Mouse (Mus musculus): ENCODE results near the gene Kcnq1. TPM values are rescaled to one million over a fixed set of nuclear protein-coding genes. Genes with fewer than 3 reads are reported as not detected.

Gene Kcnq1
- total and polyA plus RNA-seq, 2 experiments from 2014 or later: 1.00 to 2.0 TPM

GRCm38 (mm10) chr7:143065692-143066091 is 40.5 kb upstream of the Kcnq1 start:
- H3K4me3 ChIP-seq (ENCODE audit: low read depth, low read length): no peak overlapping the region
- H3K4me1 ChIP-seq (ENCODE audit: insufficient read depth): peaks cover 8% of the 10 kb centered on the region
- no peak overlapping the region for H3K9ac ChIP-seq
- H3K9me3 ChIP-seq (ENCODE audit: low read length): no peaks in the 10 kb centered on the region
- no peak overlapping the region for H3K4me2 ChIP-seq (ENCODE audit: low read depth)
- H3K27ac ChIP-seq (ENCODE audit: low read depth, low read length): no peak overlapping the region
- no peak for TF ChIP-seq CTCF (IDR thresholded peaks at IDR 0.05; ENCODE audit: low read depth)
- H3K36me3 ChIP-seq (ENCODE audit: insufficient read depth): peaks cover 64% of the 10 kb centered on the region
- WGBS: 96% methylated on average over 2 of the region's 2 CpGs
- DNase-seq: no peak
- H3K27me3 ChIP-seq (ENCODE audit: insufficient read depth, low read length): no peaks in the 10 kb centered on the region
- ATAC-seq: no peak

DNA sequence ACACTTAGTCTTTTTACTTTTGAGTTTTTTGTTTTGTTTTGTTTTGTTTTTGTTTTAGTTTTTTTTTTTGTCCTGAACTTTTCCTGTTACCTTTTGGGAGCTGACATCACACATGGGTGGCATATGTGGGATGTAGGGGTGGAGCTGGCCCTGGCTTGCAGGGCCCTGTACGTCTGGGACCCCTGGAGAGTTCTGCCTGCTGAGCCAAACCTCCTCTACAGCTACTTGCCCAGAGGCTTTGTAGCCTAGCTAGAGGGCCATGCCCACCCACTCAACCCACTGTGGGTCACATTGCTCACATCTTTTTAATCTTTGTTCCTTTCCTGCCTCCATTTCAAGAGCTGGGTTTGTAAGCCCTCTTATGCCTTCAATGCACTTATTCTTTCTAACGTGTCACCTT is 38.7 kb upstream of the Kcnq1 start:
- Histone ChIP-seq H3K4me3 (ENCODE audit: low read depth, low read length) (no peak overlapping the region), H3K27ac (ENCODE audit: low read depth, low read length) (no peak overlapping the region; the same call in 1 of the 2 replicates), H3K4me1 (ENCODE audit: insufficient read depth) (peaks cover 8% of the 10 kb centered on the region), H3K9ac (no peak overlapping the region), H3K4me2 (ENCODE audit: low read depth) (no peak overlapping the region), H3K9me3 (ENCODE audit: low read length) (no peaks in the 10 kb centered on the region), H3K36me3 (ENCODE audit: insufficient read depth) (peaks cover 54% of the 10 kb centered on the region), H3K27me3 (ENCODE audit: insufficient read depth, low read length) (no peaks in the 10 kb centered on the region)
- no peak for DNase-seq
- WGBS: 57% methylated on average over 2 of the region's 2 CpGs
- no peak for ATAC-seq
- no peak for TF ChIP-seq CTCF (IDR thresholded peaks at IDR 0.05; ENCODE audit: low read depth)

GRCm38 (mm10) chr7:143067897-143068296 is 38.3 kb upstream of the Kcnq1 start:
- Histone ChIP-seq H3K36me3 (ENCODE audit: insufficient read depth) (peaks cover 50% of the 10 kb centered on the region), H3K4me1 (ENCODE audit: insufficient read depth) (peaks cover 8% of the 10 kb centered on the region), H3K27ac (ENCODE audit: low read depth, low read length) (peak overlapping the region; percentile 95), H3K9ac (no peak overlapping the region), H3K27me3 (ENCODE audit: insufficient read depth, low read length) (no peaks in the 10 kb centered on the region), H3K9me3 (ENCODE audit: low read length) (no peaks in the 10 kb centered on the region), H3K4me3 (ENCODE audit: low read depth, low read length) (no peak overlapping the region), H3K4me2 (ENCODE audit: low read depth) (no peak overlapping the region; the same call in 1 of the 2 replicates)
- WGBS: 81% methylated on average over 3 of the region's 3 CpGs
- no peak for ATAC-seq
- no peak for TF ChIP-seq CTCF (IDR thresholded peaks at IDR 0.05; ENCODE audit: low read depth)
- DNase-seq: no peak

- Histone ChIP-seq H3K4me1 (ENCODE audit: insufficient read depth) (peaks cover 8% of the 10 kb centered on the region), H3K9me3 (ENCODE audit: low read length) (no peaks in the 10 kb centered on the region), H3K27me3 (ENCODE audit: insufficient read depth, low read length) (no peaks in the 10 kb centered on the region), H3K4me3 (ENCODE audit: low read depth, low read length) (peak overlapping the region; percentile 32), H3K36me3 (ENCODE audit: insufficient read depth) (peaks cover 44% of the 10 kb centered on the region), H3K4me2 (ENCODE audit: low read depth) (peak overlapping the region; percentile 56), H3K27ac (ENCODE audit: low read depth, low read length) (peak overlapping the region; percentile 95), H3K9ac (peak overlapping the region; percentile 43)
- ATAC-seq (no peak), DNase-seq (no peak)
- WGBS: 40% methylated on average over 13 of the region's 13 CpGs
- peak; percentile 29; the same call in 1 of the 2 replicates for TF ChIP-seq CTCF (IDR thresholded peaks at IDR 0.05; ENCODE audit: low read depth)
Observed at GRCm38 (mm10) chr7:143068316-143068881, 37.8 kb upstream of the Kcnq1 start.

DNA sequence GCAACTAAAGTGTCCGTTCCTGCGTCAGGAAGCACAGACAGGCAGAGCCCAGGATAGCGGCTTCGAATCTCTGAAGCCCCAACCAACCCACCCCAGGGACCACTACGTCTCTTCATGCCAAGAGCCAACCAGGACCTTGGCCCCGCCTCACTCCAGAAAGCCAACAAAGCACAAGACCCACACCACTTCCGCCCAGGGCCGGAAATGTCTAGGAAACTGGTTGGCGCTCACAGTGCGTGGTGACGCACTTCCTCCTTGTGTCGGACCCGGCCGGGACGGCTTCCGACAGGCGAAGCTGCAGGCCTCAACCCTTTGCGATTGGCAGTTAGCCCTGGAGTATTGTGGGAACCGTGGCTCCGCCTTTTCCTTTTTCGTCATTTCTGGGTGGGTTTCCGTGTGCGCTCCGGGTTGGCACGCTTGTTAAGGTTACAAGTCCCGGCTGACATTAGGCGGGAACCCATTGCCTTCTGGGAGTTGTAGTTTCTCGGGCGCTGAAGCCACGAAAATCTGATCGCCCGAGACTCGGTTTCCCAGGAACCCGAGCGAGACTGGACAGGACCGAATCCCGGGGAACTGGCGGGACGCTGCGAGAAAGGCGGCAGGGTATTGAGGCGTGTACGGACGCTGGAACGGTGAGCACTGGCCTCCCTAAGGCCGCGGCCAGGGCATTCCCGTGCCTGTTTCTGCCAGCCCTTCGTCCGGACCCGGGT is 37.1 kb upstream of the Kcnq1 start, which contains the start of gene Tssc4:
Gene Tssc4 (plus strand): TSS at position 368 of the 710 bp plus-strand sequence.
- H3K4me3 ChIP-seq (ENCODE audit: low read depth, low read length): peak within 1 kb of the TSS; percentile 60

DNA sequence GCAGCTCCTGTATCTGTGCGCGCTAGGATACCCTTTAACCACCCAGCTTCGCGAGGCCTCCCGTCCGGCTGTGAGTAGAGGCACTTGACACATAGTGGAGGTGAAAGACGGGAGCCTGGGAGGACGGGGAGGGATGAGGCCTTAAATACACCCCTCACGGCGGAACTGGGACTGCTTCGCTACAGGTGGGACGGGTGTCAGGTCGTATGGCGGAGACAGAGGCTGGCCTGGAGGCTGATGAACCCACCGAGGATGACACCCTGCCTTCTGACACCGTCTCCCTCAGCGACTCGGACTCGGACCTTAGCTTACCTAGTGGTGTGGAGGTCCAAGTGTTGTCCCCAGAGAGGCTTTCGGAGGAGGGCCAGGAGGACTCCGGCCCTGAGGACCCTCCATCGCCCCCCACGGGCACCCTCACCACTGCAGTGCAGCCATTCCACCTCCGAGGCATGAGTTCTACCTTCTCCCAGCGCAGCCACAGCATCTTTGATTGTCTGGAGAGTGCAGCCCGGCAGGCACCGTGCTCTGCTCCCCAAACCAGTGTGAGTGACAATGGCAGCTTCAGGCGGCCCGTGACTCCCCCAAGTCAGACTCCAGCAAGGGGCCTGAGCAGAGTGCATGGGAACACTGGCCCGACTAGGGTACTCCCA is 36.3 kb upstream of the Kcnq1 start:
- Histone ChIP-seq H3K27ac (ENCODE audit: low read depth, low read length) (peak overlapping the region; percentile 79), H3K9ac (peak overlapping the region; percentile 83), H3K4me1 (ENCODE audit: insufficient read depth) (peaks cover 8% of the 10 kb centered on the region), H3K4me3 (ENCODE audit: low read depth, low read length) (peak overlapping the region; percentile 60), H3K9me3 (ENCODE audit: low read length) (no peaks in the 10 kb centered on the region), H3K36me3 (ENCODE audit: insufficient read depth) (peaks cover 30% of the 10 kb centered on the region), H3K4me2 (ENCODE audit: low read depth) (peak overlapping the region; percentile 87), H3K27me3 (ENCODE audit: insufficient read depth, low read length) (no peaks in the 10 kb centered on the region)
- TF ChIP-seq CTCF (IDR thresholded peaks at IDR 0.05; ENCODE audit: low read depth): 0 out of 2 replicates have a peak, but pooled peaks have one; percentile 21
- WGBS: 11% methylated on average over 30 of the region's 30 CpGs
- ATAC-seq (no peak), DNase-seq (no peak)

More for the DNA sequence above, 37.1 kb upstream of the Kcnq1 start, which contains the start of gene Tssc4:
- TF ChIP-seq CTCF (IDR thresholded peaks at IDR 0.05; ENCODE audit: low read depth): no peak
- Histone ChIP-seq H3K9ac (peak within 1 kb of the TSS; percentile 83), H3K9me3 (ENCODE audit: low read length) (no peaks in the 10 kb centered on the region), H3K36me3 (ENCODE audit: insufficient read depth) (peaks cover 38% of the 10 kb centered on the region), H3K27ac (ENCODE audit: low read depth, low read length) (peak within 1 kb of the TSS; percentile 95), H3K4me1 (ENCODE audit: insufficient read depth) (peaks cover 8% of the 10 kb centered on the region), H3K4me2 (ENCODE audit: low read depth) (peak within 1 kb of the TSS; percentile 87), H3K27me3 (ENCODE audit: insufficient read depth, low read length) (no peaks in the 10 kb centered on the region)
- DNase-seq (peak; percentile 100), ATAC-seq (peak; percentile 97)
- under 1% methylated on average over 51 of the region's 51 CpGs for WGBS
